Mouse (Mus musculus): ENCODE measurements around the gene St6galnac6.

DNA sequence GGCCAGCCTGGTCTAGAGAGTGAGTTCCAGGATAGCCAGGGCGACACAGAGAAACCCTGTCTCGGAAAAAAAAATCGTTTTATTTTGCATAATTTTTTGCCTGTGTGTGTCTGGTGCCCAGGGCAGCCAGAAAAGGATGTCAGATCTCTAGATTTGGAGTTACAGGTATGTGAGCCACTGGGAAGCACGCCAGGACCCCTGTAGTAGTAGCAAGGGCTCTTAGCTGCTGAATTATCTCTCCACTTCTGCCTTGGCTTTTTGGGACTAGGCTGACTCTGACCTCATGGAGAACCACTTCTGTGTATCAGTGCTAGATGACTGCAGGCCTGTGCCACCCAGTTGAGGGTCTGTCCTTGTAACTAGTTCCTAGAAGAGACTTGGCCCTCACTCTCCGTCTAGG is 42.3 kb downstream of the St6galnac6 start:
- TF ChIP-seq CTCF (IDR thresholded peaks at IDR 0.05; ENCODE audit: control insufficient read depth, insufficient read depth, low read length) (no peak), POLR2A (IDR thresholded peaks at IDR 0.05; ENCODE audit: borderline replicate concordance, control insufficient read depth, low read depth, low read length) (no peak)
